Mouse (Mus musculus): ENCODE data around the gene Kat5.
A peak's percentile ranks its signal among the peaks of the same experiment; 100 is the strongest.

The Kat5 gene

GRCm38 (mm10) chr19:5609547-5610404 lies at the start of gene Kat5:
TSS of gene Kat5 (minus strand) at chr19:5610237.
- DNase-seq (ENCODE audit: low read depth): peak; percentile 82

GRCm38 (mm10) chr19:5654720-5655298 lies 44.8 kb upstream of the Kat5 start:
- no peak for DNase-seq (ENCODE audit: low read depth)

GRCm38 (mm10) chr19:5653969-5654719 lies 44.1 kb upstream of the Kat5 start:
- DNase-seq (ENCODE audit: low read depth): no peak

GRCm38 (mm10) chr19:5652570-5652969 lies 42.5 kb upstream of the Kat5 start:
- no peak for DNase-seq (ENCODE audit: low read depth)

GRCm38 (mm10) chr19:5651502-5652274 lies 41.7 kb upstream of the Kat5 start:
- no peak for DNase-seq (ENCODE audit: low read depth)

- no peak for DNase-seq (ENCODE audit: low read depth)
Measured at GRCm38 (mm10) chr19:5649298-5649741, 39.3 kb upstream of the Kat5 start.

- DNase-seq (ENCODE audit: low read depth): peak; percentile 74
Measured at GRCm38 (mm10) chr19:5648401-5649297, 38.6 kb upstream of the Kat5 start.

- DNase-seq (ENCODE audit: low read depth): no peak
Measured at GRCm38 (mm10) chr19:5647791-5648190, 37.8 kb upstream of the Kat5 start.

GRCm38 (mm10) chr19:5646731-5647330 lies 36.8 kb upstream of the Kat5 start:
- no peak for DNase-seq (ENCODE audit: low read depth)

GRCm38 (mm10) chr19:5645280-5645679 lies 35.2 kb upstream of the Kat5 start:
- DNase-seq (ENCODE audit: low read depth): no peak

- no peak for DNase-seq (ENCODE audit: low read depth)
Measured at GRCm38 (mm10) chr19:5641641-5642040, 31.6 kb upstream of the Kat5 start.

GRCm38 (mm10) chr19:5641021-5641420 lies 31.0 kb upstream of the Kat5 start:
- DNase-seq (ENCODE audit: low read depth): no peak

- no peak for DNase-seq (ENCODE audit: low read depth)
Measured at GRCm38 (mm10) chr19:5640339-5640738, 30.3 kb upstream of the Kat5 start.

- DNase-seq (ENCODE audit: low read depth): no peak
Measured at GRCm38 (mm10) chr19:5638416-5639005, 28.5 kb upstream of the Kat5 start.

- peak; percentile 85 for DNase-seq (ENCODE audit: low read depth)
Measured at GRCm38 (mm10) chr19:5637069-5638047, 27.3 kb upstream of the Kat5 start, which contains the start of gene Rela. TSS of gene Rela (plus strand) at chr19:5637483.

- no peak for DNase-seq (ENCODE audit: low read depth)
Measured at GRCm38 (mm10) chr19:5636571-5637041, 26.6 kb upstream of the Kat5 start.

GRCm38 (mm10) chr19:5636036-5636570 lies 26.1 kb upstream of the Kat5 start:
- no peak for DNase-seq (ENCODE audit: low read depth)

GRCm38 (mm10) chr19:5632120-5632519 lies 22.1 kb upstream of the Kat5 start:
- no peak for DNase-seq (ENCODE audit: low read depth)

Measured in c-Kit-positive CD71-negative TER-119-negative erythroid progenitor cells, embryonic 14.5 days (primary cell).